Mouse (Mus musculus) forebrain, embryonic 12.5 days (tissue): ENCODE data around the gene Csrnp3. TPM values are rescaled to one million over a fixed set of nuclear protein-coding genes. Genes with fewer than 3 reads are reported as not detected.

ENCODE experiments used
- ATAC-seq: fragments of 200-750 bp; cut with Nextera tagmentation; 2 replicates; pipeline ENCODE4 v1.8.0; 2017; ENCODE audit warnings: moderate TSS enrichment; ENCODE audit not compliant: low FRiP score
- H3K27ac ChIP-seq: fragments of 300-500 bp; sonication (generic); 2 replicates; pipeline ENCODE4 v1.5.1; 2016; ENCODE audit warnings: mild to moderate bottlenecking
- H3K27me3 ChIP-seq: fragments of 300-500 bp; sonication (generic); 2 replicates; pipeline ENCODE4 v1.6.1; 2016; ENCODE audit warnings: mild to moderate bottlenecking
- H3K36me3 ChIP-seq: fragments of 300-500 bp; sonication (generic); replicated peaks from 2 replicates; pipeline ENCODE4 v1.6.1; 2016; ENCODE audit warnings: mild to moderate bottlenecking
- H3K4me1 ChIP-seq: fragments of 300-500 bp; sonication (generic); 2 replicates; pipeline ENCODE4 v1.6.1; 2016
- H3K4me2 ChIP-seq: fragments of 300-500 bp; sonication (generic); 2 replicates; pipeline ENCODE4 v1.6.1; 2016; ENCODE audit warnings: mild to moderate bottlenecking, moderate library complexity
- H3K4me3 ChIP-seq: fragments of 300-500 bp; sonication (generic); replicated peaks from 2 replicates; pipeline ENCODE4 v1.5.1; 2016; ENCODE audit warnings: mild to moderate bottlenecking
- H3K9ac ChIP-seq: fragments of 300-500 bp; sonication (generic); 2 replicates; pipeline ENCODE4 v1.6.1; 2016; ENCODE audit warnings: mild to moderate bottlenecking
- H3K9me3 ChIP-seq: fragments of 300-500 bp; sonication (generic); 2 replicates; pipeline ENCODE4 v1.6.1; 2016
- WGBS: fragments of 180-500 bp; shearing (Covaris S2); methylation state at CpG from one replicate; pipeline ENCODE4 v1.1.7; 2016; 5-methylcytosine and 5-hydroxymethylcytosine counted together
- polyA plus RNA-seq: library from polyadenylated mRNA; unstranded; fragments of >200 nt; fragmentation: Nextera tagmentation; extraction: Ambion mirVana; gene quantifications from 2 replicates; pipeline ENCODE4 v1.2.1, GENCODE M21; 2016

Gene Csrnp3
- polyA plus RNA-seq, 1 experiment from 2014 or later, result 30.0 TPM

- peak; percentile 69; the same call in 1 of the 2 replicates for ATAC-seq
Measured at GRCm38 (mm10) chr2:66008995-66009654, 163.6 kb downstream of the Csrnp3 start.

GRCm38 (mm10) chr2:66009677-66010076 lies 164.1 kb downstream of the Csrnp3 start:
- peak; percentile 52; the same call in 1 of the 2 replicates for ATAC-seq

More at GRCm38 (mm10) chr2:66008995-66009654, 163.6 kb downstream of the Csrnp3 start:
- Histone ChIP-seq H3K9ac (no peak overlapping the region), H3K4me1 (peaks cover 3% of the 10 kb centered on the region; the same call in 1 of the 2 replicates), H3K36me3 (peaks cover 6% of the 10 kb centered on the region; the same call in 1 of the 2 replicates), H3K9me3 (no peaks in the 10 kb centered on the region), H3K27me3 (no peaks in the 10 kb centered on the region), H3K27ac (no peak overlapping the region), H3K4me3 (no peak overlapping the region), H3K4me2 (no peak overlapping the region)
- WGBS, result 65% methylated on average over 19 of the region's 19 CpGs

DNA sequence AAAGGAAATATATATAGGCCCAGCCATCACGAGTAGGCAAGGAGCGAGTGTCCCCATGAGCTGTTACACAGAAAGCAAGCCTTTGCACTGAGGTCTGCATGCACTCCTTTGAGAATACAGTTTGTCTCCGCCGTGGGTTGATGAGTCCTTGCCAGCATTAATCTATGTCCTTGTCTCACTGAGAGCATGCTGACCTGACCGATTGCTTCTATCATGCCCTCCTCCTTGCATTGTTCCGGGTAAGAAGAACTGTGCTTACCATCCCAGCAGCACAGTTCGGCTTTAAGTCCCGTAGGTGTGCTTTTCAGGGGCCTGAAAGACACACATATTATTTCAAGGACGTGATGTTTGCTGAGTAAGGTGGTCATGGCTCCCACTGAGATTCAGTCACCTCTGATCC lies 173.1 kb downstream of the Csrnp3 start:
- Histone ChIP-seq H3K4me3 (no peak overlapping the region), H3K4me1 (no peaks in the 10 kb centered on the region), H3K27ac (no peak overlapping the region), H3K27me3 (no peaks in the 10 kb centered on the region), H3K9me3 (no peaks in the 10 kb centered on the region), H3K4me2 (no peak overlapping the region), H3K9ac (no peak overlapping the region), H3K36me3 (peaks cover 25% of the 10 kb centered on the region)
- WGBS, result 90% methylated on average over 9 of the region's 9 CpGs
- no peak for ATAC-seq

More at GRCm38 (mm10) chr2:66009677-66010076, 164.1 kb downstream of the Csrnp3 start:
- 71% methylated on average over 2 of the region's 2 CpGs for WGBS
- Histone ChIP-seq H3K27ac (no peak overlapping the region), H3K27me3 (no peaks in the 10 kb centered on the region), H3K9me3 (no peaks in the 10 kb centered on the region), H3K4me1 (peaks cover 3% of the 10 kb centered on the region; the same call in 1 of the 2 replicates), H3K4me2 (no peak overlapping the region), H3K36me3 (peaks cover 4% of the 10 kb centered on the region; the same call in 1 of the 2 replicates), H3K4me3 (no peak overlapping the region), H3K9ac (no peak overlapping the region)

DNA sequence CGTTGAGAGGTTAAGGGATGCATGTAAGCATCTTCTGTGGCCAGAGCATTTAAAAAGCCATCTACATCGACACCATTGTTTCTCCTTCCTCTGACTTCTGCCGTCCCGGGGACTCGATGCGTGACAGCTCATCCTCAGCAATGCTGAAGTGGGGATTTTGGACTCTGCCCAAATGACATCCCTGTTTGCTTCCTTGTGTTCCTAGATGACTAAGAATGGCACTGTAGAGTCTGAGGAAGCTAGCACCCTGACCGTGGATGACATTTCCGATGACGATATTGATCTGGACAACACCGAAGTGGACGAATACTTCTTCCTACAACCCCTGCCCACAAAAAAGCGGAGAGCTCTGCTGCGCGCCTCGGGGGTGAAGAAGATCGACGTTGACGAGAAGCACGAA lies 173.7 kb downstream of the Csrnp3 start:
- H3K9me3 ChIP-seq, result no peaks in the 10 kb centered on the region
- no peak overlapping the region for H3K4me2 ChIP-seq
- no peak overlapping the region for H3K4me3 ChIP-seq
- H3K9ac ChIP-seq, result no peak overlapping the region
- peaks cover 25% of the 10 kb centered on the region for H3K36me3 ChIP-seq
- H3K27me3 ChIP-seq, result no peaks in the 10 kb centered on the region
- no peak for ATAC-seq
- 97% methylated on average over 19 of the region's 19 CpGs for WGBS
- no peaks in the 10 kb centered on the region for H3K4me1 ChIP-seq
- H3K27ac ChIP-seq, result no peak overlapping the region

GRCm38 (mm10) chr2:66023419-66023818 lies 177.9 kb downstream of the Csrnp3 start:
- H3K27me3 ChIP-seq, result no peaks in the 10 kb centered on the region
- no peak overlapping the region for H3K4me2 ChIP-seq
- WGBS, result 92% methylated on average over 9 of the region's 9 CpGs
- no peak overlapping the region for H3K9ac ChIP-seq
- peaks cover 25% of the 10 kb centered on the region for H3K36me3 ChIP-seq
- no peak for ATAC-seq
- no peak overlapping the region for H3K4me3 ChIP-seq
- H3K27ac ChIP-seq, result no peak overlapping the region
- no peaks in the 10 kb centered on the region for H3K9me3 ChIP-seq
- H3K4me1 ChIP-seq, result peaks cover 3% of the 10 kb centered on the region; the same call in 1 of the 2 replicates

DNA sequence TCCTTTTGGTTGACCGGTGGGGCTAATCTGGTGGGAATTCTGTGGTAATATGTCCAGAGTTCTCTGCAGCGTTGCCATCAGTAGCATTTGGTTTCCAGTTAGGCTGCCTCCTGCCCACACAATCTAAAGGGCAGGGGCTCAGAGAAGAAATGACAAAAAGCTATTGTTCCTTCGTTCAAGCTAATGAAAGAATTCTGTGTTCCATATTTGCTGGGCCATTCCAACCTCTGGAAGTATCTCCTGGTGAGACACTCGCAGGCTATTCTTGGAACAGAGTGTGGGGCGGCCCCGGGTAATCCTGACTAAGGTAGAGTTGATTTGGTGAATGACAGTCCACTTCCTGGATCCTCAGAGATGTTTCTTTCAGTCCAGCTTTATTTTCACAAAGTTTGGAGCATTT lies 179.3 kb downstream of the Csrnp3 start:
- Histone ChIP-seq H3K9me3 (no peaks in the 10 kb centered on the region), H3K27ac (no peak overlapping the region), H3K4me1 (peaks cover 14% of the 10 kb centered on the region), H3K4me2 (no peak overlapping the region), H3K4me3 (no peak overlapping the region), H3K27me3 (no peaks in the 10 kb centered on the region), H3K36me3 (peaks cover 19% of the 10 kb centered on the region), H3K9ac (no peak overlapping the region)
- 69% methylated on average over 6 of the region's 6 CpGs for WGBS
- no peak for ATAC-seq

GRCm38 (mm10) chr2:66028812-66029211 lies 183.2 kb downstream of the Csrnp3 start:
- Histone ChIP-seq H3K9me3 (no peaks in the 10 kb centered on the region), H3K4me2 (no peak overlapping the region), H3K4me1 (peaks cover 14% of the 10 kb centered on the region), H3K36me3 (no peaks in the 10 kb centered on the region), H3K4me3 (no peak overlapping the region), H3K27ac (no peak overlapping the region), H3K9ac (no peak overlapping the region), H3K27me3 (0 out of 2 replicates have a peak, but pooled peaks cover 15% of the 10 kb centered on the region)
- 6% methylated on average over 5 of the region's 5 CpGs for WGBS
- peak; percentile 68 for ATAC-seq

DNA sequence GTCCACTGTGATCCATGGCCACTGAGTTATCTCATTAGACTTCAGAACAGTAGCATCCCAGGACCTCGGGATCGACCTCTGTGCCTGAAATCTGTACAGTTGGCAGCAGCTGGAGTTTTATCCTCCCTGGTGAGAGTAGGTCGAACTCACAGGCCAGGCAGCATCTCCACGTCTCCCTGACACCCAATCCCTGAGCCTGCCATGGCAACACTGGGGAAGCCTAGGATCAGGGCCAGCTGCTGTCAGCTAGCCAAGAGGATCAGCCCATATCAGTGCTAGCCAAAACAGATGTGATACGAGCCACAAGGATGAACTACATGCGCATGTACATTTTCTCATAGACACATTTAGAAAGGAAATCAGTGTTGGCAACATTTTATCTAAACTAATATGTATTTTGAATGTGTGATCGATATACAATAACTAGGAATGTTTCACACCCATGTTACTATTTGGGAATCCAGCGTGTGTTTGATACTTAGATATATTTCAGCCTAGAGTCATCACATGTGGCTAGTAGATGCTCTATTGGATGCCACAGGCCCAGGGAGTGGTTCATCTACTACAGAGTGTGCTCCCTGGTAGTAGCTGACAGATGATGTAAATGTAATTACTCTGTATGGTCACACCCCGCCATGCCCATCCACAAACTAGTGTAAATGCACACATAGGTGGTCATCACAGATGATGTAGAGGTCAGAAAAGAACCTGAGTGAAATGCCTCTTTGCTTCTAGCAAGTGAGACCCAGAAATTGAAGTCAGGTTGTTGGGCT lies 189.5 kb downstream of the Csrnp3 start:
- H3K27ac ChIP-seq, result no peak overlapping the region
- no peak overlapping the region for H3K4me2 ChIP-seq
- no peaks in the 10 kb centered on the region for H3K9me3 ChIP-seq
- H3K27me3 ChIP-seq, result peaks cover 49% of the 10 kb centered on the region
- no peak overlapping the region for H3K9ac ChIP-seq
- no peaks in the 10 kb centered on the region for H3K36me3 ChIP-seq
- 76% methylated on average over 9 of the region's 9 CpGs for WGBS
- peak; percentile 55; the same call in 1 of the 2 replicates for ATAC-seq
- H3K4me1 ChIP-seq, result no peaks in the 10 kb centered on the region; the same call in 1 of the 2 replicates
- no peak overlapping the region for H3K4me3 ChIP-seq

GRCm38 (mm10) chr2:66040611-66041010 lies 195.0 kb downstream of the Csrnp3 start:
- Histone ChIP-seq H3K9ac (no peak overlapping the region), H3K4me1 (peaks cover 30% of the 10 kb centered on the region), H3K9me3 (no peaks in the 10 kb centered on the region), H3K27me3 (peaks cover 34% of the 10 kb centered on the region), H3K4me3 (no peak overlapping the region), H3K36me3 (no peaks in the 10 kb centered on the region), H3K27ac (peak overlapping the region; percentile 81; the same call in 1 of the 2 replicates), H3K4me2 (no peak overlapping the region)
- ATAC-seq, result no peak

DNA sequence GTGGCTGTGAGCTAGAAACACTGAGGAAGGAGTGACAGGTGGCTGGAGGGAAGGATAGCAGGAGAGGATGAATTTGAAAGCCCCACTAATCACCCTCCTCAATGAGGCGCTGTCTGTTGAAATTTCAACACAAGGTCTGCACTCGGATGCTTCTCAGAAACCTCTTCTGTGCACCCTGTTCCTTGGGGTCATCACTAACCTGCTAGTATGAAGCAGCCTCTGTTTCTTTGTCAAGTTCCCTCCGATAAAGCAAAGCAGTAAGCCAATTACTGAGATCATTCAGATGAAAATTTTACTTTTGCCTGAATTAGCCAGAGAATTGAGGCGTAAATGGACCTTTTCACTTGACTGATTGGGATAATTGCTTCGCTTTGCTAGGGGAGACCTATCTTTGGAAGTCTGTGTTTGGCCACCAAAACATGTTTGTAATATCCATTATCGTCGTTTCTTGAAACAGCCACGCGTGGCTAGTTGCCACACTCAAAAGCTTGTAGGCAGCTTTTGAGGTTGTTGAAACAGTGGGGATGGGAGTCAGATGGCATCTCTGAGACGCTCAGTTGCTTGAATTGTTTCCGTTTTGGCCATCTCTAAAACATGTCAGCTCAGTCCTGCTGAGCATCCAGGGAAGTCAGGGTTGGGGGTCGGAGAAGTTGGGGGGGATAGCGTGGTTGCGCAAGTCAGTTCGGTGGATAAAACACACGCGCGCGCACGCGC lies 195.8 kb downstream of the Csrnp3 start:
- ATAC-seq, result peak; percentile 40

DNA sequence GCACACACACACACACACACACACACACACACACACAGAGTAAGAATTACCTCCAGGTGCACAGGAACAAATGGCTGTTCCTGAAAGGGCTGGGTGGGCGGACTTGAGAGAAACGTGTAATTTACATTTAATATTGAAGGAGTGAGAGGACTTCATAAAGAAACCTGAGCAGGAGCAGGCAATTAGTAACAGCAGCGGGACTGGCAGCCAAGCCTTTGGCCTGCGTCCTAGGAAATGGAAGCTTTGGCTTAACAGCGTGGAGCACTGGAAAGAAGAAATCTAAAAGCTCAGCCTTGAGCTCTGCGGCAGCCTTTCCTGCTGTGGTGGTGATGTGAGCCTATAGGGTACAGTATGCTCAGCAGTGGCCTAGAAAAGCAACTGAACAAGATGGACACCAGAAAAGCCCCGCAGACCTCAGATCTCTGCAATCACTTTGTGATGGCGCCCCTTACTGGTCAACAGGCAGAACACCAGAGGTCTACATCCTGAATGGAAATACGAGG lies 196.4 kb downstream of the Csrnp3 start:
- H3K36me3 ChIP-seq, result no peaks in the 10 kb centered on the region
- WGBS, result 40% methylated on average over 9 of the region's 9 CpGs
- H3K4me3 ChIP-seq, result no peak overlapping the region
- peak overlapping the region; percentile 42 for H3K4me2 ChIP-seq
- H3K9ac ChIP-seq, result no peak overlapping the region
- peaks cover 24% of the 10 kb centered on the region for H3K27me3 ChIP-seq
- H3K9me3 ChIP-seq, result no peaks in the 10 kb centered on the region
- peak overlapping the region; percentile 81 for H3K27ac ChIP-seq
- peaks cover 30% of the 10 kb centered on the region for H3K4me1 ChIP-seq
- ATAC-seq, result peak; percentile 81

More for the DNA sequence above, 195.8 kb downstream of the Csrnp3 start:
- WGBS, result 42% methylated on average over 21 of the region's 21 CpGs
- H3K4me3 ChIP-seq, result no peak overlapping the region
- no peak overlapping the region for H3K9ac ChIP-seq
- peak overlapping the region; percentile 81 for H3K27ac ChIP-seq
- H3K27me3 ChIP-seq, result peaks cover 28% of the 10 kb centered on the region
- H3K36me3 ChIP-seq, result no peaks in the 10 kb centered on the region
- peaks cover 30% of the 10 kb centered on the region for H3K4me1 ChIP-seq
- no peaks in the 10 kb centered on the region for H3K9me3 ChIP-seq
- peak overlapping the region; percentile 42 for H3K4me2 ChIP-seq
